In the genomic region with DNA sequence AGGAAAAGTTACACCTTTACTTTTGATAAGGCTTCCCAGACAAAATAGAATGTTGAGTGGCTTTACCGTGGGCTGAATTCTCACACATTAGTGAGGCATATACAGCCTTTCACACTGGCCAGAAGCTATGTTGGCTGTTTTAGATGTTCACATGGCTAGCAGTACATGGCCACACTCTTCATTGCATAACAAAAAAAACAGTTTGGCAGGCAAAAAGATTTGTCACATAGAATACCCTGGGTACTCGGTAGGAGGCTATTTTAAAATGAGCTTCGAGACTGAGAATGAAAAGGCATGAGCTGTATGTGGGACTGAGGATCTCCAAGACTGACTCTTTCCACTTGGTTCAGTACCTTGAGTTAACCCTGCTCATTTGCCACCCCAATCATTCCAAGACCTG, we compare ENCODE assay signal across 14 mouse cellular contexts.
"Had no signal": no experiment of that assay in that cellular context is flagged by ENCODE, and none has a peak within 500 bp of the region (broad histone marks: within the 10 kb centered on the region; RNA-seq: fewer than 3 reads in every experiment).

No protein-coding gene starts in this region.

- ATAC-seq: hindbrain, postnatal 0 days; intestine, embryonic 16.5 days had no signal

- DNase-seq: gastrocnemius, postnatal 14 days; gastrocnemius, postnatal 36 days; heart, adult 11 months; heart, adult 2 months; heart, postnatal 14 days; heart, postnatal 36 days; kidney, adult 11 months; kidney, adult 2 months; kidney, adult 9 months; kidney, postnatal 25 days; kidney, postnatal 4 days; liver had no signal
